12 mouse cellular contexts compared by ENCODE assay signal in the genomic region with DNA sequence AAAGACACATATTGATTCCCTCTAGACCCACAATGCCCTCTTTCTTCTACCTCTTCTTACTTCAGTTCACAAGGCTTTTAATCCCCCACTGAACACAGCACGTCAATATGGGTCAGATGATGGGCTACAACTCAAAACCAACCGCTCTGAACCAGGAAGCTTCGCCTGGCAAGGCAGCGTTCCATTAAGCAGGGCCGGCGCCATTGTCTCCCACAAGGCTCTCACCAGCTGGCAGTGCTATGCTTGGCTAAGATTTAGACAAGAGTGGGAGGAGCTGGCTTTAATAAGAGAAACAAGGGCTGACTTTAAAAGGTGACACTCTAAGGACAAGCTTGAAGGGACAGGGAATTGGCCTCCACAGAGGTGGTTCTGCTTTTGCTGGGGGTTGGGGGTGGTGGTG.
DNase-seq lines count a peak whose midpoint lies in the region; ATAC-seq and TF ChIP-seq lines count a peak whose summit lies in the region.
"Had no signal": no experiment of that assay in that cellular context is flagged by ENCODE, and none has a peak within 500 bp of the region (broad histone marks: within the 10 kb centered on the region; RNA-seq: fewer than 3 reads in every experiment).

No protein-coding gene starts in this region.

- DNase-seq in kidney, adult 8-10 months = no peak
- peak; percentile 68 to 70 for DNase-seq in cerebellum, postnatal 10 days
- DNase-seq in liver, postnatal 0 days = no peak
- no peak for DNase-seq in spleen, postnatal 4 days (ENCODE audit: low spot score in 2 of 2)
- DNase-seq: thymus, postnatal 36 days had no signal

- no peak for TF ChIP-seq CTCF in liver, postnatal 0 days (IDR thresholded peaks at IDR 0.05; ENCODE audit: low read depth)

- no peak overlapping the region for H3K27ac ChIP-seq in kidney, embryonic 15.5 days
- no peak overlapping the region for H3K27ac ChIP-seq in forebrain, embryonic 15.5 days (replicated peaks)
- H3K27ac ChIP-seq in midbrain, embryonic 13.5 days = no peak overlapping the region
- H3K27ac ChIP-seq in liver, postnatal 0 days (ENCODE audit: low read depth) = no peak overlapping the region
- H3K27ac ChIP-seq: heart, embryonic 13.5 days had no signal

- no peaks in the 10 kb centered on the region for H3K9me3 ChIP-seq in kidney, embryonic 15.5 days (replicated peaks)
- H3K9me3 ChIP-seq in forebrain, embryonic 15.5 days = no peaks in the 10 kb centered on the region
- no peaks in the 10 kb centered on the region for H3K9me3 ChIP-seq in midbrain, embryonic 13.5 days
- no peaks in the 10 kb centered on the region for H3K9me3 ChIP-seq in liver, postnatal 0 days (ENCODE audit: low read length)
- H3K9me3 ChIP-seq: heart, embryonic 13.5 days had no signal

- H3K4me1 ChIP-seq in kidney, embryonic 15.5 days = peaks cover 7% of the 10 kb centered on the region; the same call in 1 of the 2 replicates
- peaks cover 8% of the 10 kb centered on the region for H3K4me1 ChIP-seq in forebrain, embryonic 15.5 days
- H3K4me1 ChIP-seq in midbrain, embryonic 13.5 days (replicated peaks) = peaks cover 12% of the 10 kb centered on the region
- no peaks in the 10 kb centered on the region for H3K4me1 ChIP-seq in liver, postnatal 0 days (ENCODE audit: insufficient read depth)

- 55% methylated on average over 6 of the region's 6 CpGs for WGBS in kidney, embryonic 15.5 days
- 12% methylated on average over 6 of the region's 6 CpGs for WGBS in forebrain, embryonic 15.5 days
- 13% methylated on average over 6 of the region's 6 CpGs for WGBS in midbrain, embryonic 13.5 days
- WGBS in liver, postnatal 0 days (ENCODE audit: insufficient replicate concordance) = 70% methylated on average over 6 of the region's 6 CpGs

- TF ChIP-seq EP300 in liver, postnatal 0 days (IDR thresholded peaks at IDR 0.05; ENCODE audit: low read depth) = no peak

- ATAC-seq in kidney, embryonic 15.5 days (replicated peaks; ENCODE audit: low FRiP score) = peak; percentile 87
- peak; percentile 58 for ATAC-seq in forebrain, embryonic 15.5 days (replicated peaks)
- ATAC-seq in midbrain, embryonic 13.5 days = peak; percentile 63
- ATAC-seq in liver, postnatal 0 days = no peak
- ATAC-seq: inflammation-experienced regulatory T-cells, adult 6 months had no signal

- H3K9ac ChIP-seq in kidney, embryonic 15.5 days = no peak overlapping the region
- H3K9ac ChIP-seq in forebrain, embryonic 15.5 days (replicated peaks) = no peak overlapping the region
- H3K9ac ChIP-seq in midbrain, embryonic 13.5 days (replicated peaks) = no peak overlapping the region
- no peak overlapping the region for H3K9ac ChIP-seq in liver, postnatal 0 days (replicated peaks)
- H3K9ac ChIP-seq: heart, embryonic 13.5 days had no signal

- no peak overlapping the region for H3K4me2 ChIP-seq in kidney, embryonic 15.5 days
- H3K4me2 ChIP-seq in forebrain, embryonic 15.5 days (replicated peaks) = no peak overlapping the region
- no peak overlapping the region for H3K4me2 ChIP-seq in midbrain, embryonic 13.5 days (replicated peaks)
- no peak overlapping the region for H3K4me2 ChIP-seq in liver, postnatal 0 days (ENCODE audit: low read depth, low read length)
- H3K4me2 ChIP-seq: heart, embryonic 13.5 days had no signal

- H3K36me3 ChIP-seq in kidney, embryonic 15.5 days = no peaks in the 10 kb centered on the region
- no peaks in the 10 kb centered on the region for H3K36me3 ChIP-seq in forebrain, embryonic 15.5 days
- H3K36me3 ChIP-seq in midbrain, embryonic 13.5 days = no peaks in the 10 kb centered on the region
- H3K36me3 ChIP-seq in liver, postnatal 0 days (replicated peaks; ENCODE audit: insufficient read depth, low read length) = no peaks in the 10 kb centered on the region
- H3K36me3 ChIP-seq: heart, embryonic 13.5 days had no signal

- no peaks in the 10 kb centered on the region for H3K27me3 ChIP-seq in kidney, embryonic 15.5 days
- no peaks in the 10 kb centered on the region for H3K27me3 ChIP-seq in forebrain, embryonic 15.5 days
- H3K27me3 ChIP-seq in midbrain, embryonic 13.5 days = no peaks in the 10 kb centered on the region
- H3K27me3 ChIP-seq in liver, postnatal 0 days (ENCODE audit: insufficient read depth, low read length) = no peaks in the 10 kb centered on the region
- H3K27me3 ChIP-seq: CH12.LX had no signal

- H3K4me3 ChIP-seq in kidney, embryonic 15.5 days (replicated peaks) = no peak overlapping the region
- H3K4me3 ChIP-seq in forebrain, embryonic 15.5 days = no peak overlapping the region
- H3K4me3 ChIP-seq in midbrain, embryonic 13.5 days (replicated peaks) = no peak overlapping the region
- no peak overlapping the region for H3K4me3 ChIP-seq in liver, postnatal 0 days (ENCODE audit: low read depth, low read length)
- H3K4me3 ChIP-seq: heart, embryonic 13.5 days; myocyte had no signal

Comparison
In these comparisons a context has a peak if more than half of its experiments do, and no peak if none do; other contexts are left out.
1. DNase-seq: peak in cerebellum, postnatal 10 days (2 of 2); none in kidney, adult 8-10 months (0 of 2), liver, postnatal 0 days (single experiment) and spleen, postnatal 4 days (0 of 2).